Mouse (Mus musculus): Measurements from ENCODE around the gene Rpn1.
"Not testable (repeated sequence)": the region's sequence is repeated elsewhere in the genome, so short reads cannot be mapped to it uniquely, and the experiment has no call there.

Rpn1 gene

DNA sequence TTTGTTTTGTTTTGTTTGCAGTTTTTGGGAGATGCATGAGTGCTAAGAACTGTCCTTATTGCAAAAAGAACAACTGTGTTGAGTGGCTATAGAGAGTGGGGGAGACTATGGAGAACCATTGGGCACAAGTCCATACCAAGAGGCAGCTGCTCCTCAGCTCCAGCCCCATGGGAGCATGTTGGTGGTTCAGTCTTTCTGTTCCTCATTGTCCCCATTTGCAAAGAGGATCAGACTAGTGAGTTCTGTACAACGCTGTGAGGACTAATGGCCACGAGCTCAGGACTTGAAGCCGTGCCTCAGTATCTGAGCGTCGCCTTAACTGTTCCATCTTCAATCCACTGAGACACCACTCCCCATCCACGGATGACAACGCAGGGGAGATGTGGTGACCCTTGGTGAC, 36.5 kb downstream of the Rpn1 start:
- no peak for DNase-seq (ENCODE audit: low spot score in 2 of 2)

DNA sequence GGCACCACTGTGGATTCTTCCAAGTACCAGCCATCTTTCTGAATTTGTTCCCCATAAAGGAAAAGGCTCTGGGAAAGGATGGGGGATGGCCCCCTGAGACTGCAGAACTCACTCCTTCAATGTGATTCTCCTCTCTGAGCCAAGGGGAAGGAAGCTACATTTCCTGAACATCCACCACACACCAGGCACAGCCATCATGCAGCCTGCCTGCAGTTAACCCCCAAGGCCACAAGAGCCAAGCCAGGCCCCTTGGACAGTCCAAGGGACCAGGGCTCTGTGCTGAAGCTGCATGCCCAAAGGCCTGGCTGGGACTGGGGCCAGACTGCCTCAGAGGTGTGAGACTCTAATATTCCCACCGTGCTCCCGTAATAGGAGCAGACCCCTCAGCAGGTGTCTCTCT, 37.5 kb downstream of the Rpn1 start:
- no peak for DNase-seq (ENCODE audit: low spot score in 2 of 2)

- DNase-seq (ENCODE audit: low spot score in 2 of 2) = no peak
Measured at GRCm38 (mm10) chr6:88123150-88123857, 39.0 kb downstream of the Rpn1 start.

GRCm38 (mm10) chr6:88123858-88124261, 39.6 kb downstream of the Rpn1 start:
- DNase-seq (ENCODE audit: low spot score in 2 of 2) = peak; percentile 45 to 61

GRCm38 (mm10) chr6:88124551-88124950, 40.3 kb downstream of the Rpn1 start:
- no peak for DNase-seq (ENCODE audit: low spot score in 2 of 2)

DNA sequence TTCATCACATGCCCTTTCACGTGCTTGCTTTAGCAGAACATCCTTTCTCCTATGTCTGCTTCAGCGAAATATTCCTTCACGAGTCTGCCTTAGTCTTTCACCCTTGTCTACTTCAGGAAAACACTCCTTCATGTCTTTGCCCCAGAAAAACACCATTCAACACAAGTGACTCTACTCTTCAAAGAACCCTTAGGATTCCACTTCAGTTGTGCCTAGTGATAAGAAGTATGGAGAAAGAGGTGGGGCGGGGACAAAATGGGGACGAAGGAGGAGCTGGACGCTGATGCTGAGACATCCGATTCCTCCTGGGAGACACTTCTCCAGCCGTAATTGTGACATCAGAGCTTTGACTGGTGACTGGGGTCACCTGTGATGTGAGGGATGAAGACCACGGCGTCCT, 41.5 kb downstream of the Rpn1 start:
- DNase-seq (ENCODE audit: low spot score in 2 of 2) = not testable (repeated sequence)

- DNase-seq (ENCODE audit: low spot score in 2 of 2) = no peak
Measured at GRCm38 (mm10) chr6:88131521-88131920, 47.2 kb downstream of the Rpn1 start.

DNA sequence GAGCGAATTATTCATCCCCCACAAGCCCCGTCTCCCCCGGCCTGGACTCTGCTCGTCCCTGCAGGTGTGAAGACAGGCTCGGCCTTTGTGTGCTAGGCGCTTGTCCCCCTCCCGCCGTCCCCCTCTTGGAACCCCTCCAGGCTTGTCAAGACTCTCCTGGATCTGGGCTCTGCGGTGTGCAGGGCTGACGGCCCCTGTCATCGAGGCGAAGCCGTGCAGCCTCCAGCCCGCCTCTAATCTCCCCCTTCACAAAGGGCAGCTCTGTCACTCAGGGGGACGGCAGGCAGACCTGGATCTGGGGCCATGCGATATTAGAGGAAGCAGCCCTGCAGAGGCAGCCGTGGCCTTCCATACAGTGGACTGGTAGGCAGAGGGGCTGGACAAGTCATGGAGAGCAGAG, 47.8 kb downstream of the Rpn1 start:
- no peak for DNase-seq (ENCODE audit: low spot score in 2 of 2)

GRCm38 (mm10) chr6:88133061-88133460, 48.8 kb downstream of the Rpn1 start:
- no peak for DNase-seq (ENCODE audit: low spot score in 2 of 2)

GRCm38 (mm10) chr6:88133878-88134277, 49.6 kb downstream of the Rpn1 start:
- no peak for DNase-seq (ENCODE audit: low spot score in 2 of 2)

- peak; percentile 11 to 12 for DNase-seq (ENCODE audit: low spot score in 2 of 2)
Measured at GRCm38 (mm10) chr6:88136201-88136631, 51.9 kb downstream of the Rpn1 start.

- DNase-seq (ENCODE audit: low spot score in 2 of 2) = no peak
Measured at GRCm38 (mm10) chr6:88138485-88138884, 54.2 kb downstream of the Rpn1 start.

- DNase-seq (ENCODE audit: low spot score in 2 of 2) = no peak
Measured at GRCm38 (mm10) chr6:88140264-88140663, 56.0 kb downstream of the Rpn1 start.

GRCm38 (mm10) chr6:88145793-88146192, 61.5 kb downstream of the Rpn1 start:
- DNase-seq (ENCODE audit: low spot score in 2 of 2) = no peak

- DNase-seq (ENCODE audit: low spot score in 2 of 2) = no peak
Measured at GRCm38 (mm10) chr6:88146576-88146975, 62.3 kb downstream of the Rpn1 start.

GRCm38 (mm10) chr6:88147411-88148003, 63.2 kb downstream of the Rpn1 start:
- no peak for DNase-seq (ENCODE audit: low spot score in 2 of 2)

DNA sequence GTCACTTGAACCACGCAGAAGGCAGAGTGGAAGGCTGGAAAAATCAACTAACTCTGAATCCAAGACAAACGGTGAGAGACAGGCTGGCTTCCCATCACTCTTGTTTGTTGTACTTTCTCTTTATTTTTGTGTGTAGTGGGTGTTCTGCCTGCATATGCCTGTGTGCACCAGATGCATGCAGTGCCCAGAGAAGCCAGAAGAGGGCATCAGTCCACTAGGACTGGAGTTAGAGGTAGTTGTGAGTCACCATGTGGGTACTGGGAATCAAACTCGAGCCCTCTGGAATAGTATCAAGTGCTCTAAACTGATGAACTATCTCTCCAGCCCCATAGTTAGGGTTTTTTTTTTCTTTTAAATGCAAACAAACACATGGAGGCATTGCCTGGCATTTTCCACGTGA, 67.1 kb downstream of the Rpn1 start:
- no peak for DNase-seq (ENCODE audit: low spot score in 2 of 2)

DNA sequence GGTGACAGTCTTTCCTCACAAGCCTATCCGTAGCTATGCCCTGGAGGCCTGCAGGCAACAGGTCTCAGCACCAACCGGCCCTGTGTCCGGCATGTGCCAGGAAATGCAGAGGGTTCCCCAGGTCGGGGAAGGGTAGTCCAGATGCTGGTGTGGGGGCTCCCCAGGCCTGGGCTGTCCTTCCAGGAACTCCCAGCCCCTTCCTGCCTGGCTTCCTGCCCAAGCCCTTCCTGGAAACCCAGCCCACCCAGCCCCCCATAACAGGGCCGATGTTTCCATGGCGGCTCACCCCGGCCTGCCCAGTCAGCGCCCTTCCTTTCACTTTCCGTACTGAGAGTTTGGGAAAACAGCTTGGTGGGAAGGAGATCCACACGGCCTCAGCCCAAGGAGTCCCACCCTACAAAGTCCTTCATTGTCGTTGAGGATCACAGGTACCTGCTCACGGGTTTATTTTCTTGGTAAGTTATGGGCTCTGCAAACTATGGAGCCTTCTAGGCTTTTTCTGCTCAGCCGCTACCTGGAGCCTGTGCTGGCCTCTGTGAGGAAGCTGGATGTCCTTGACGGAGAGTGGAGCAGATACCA, 67.9 kb downstream of the Rpn1 start:
- no peak for DNase-seq (ENCODE audit: low spot score in 2 of 2)

DNA sequence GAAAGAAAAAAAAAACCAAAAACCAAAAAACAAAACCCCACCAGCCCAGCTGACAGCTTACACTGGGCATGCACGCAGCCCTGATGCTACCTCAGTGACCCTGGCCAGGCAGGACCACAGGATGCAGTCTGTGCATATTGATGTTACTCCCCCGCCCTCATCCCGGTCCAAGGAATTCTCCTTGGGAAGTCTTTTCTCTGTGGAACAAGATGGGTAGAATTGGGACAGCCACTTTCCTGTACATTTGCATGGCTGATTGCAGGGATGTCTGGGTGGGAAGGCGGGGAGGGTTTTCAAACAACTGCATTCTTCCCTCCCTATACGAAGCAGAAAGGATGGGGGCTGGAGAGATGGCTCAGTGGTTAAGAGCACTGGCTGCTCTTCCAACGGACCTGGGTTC, 68.7 kb downstream of the Rpn1 start:
- DNase-seq (ENCODE audit: low spot score in 2 of 2) = no peak

All from urinary bladder, adult 18-20 months (tissue).